Mouse (Mus musculus): ENCODE measurements around the gene Znrf1.

GRCm38 (mm10) chr8:111653524-111653923 is 117.6 kb downstream of the Znrf1 start:
- TF ChIP-seq CTCF (IDR thresholded peaks at IDR 0.05; ENCODE audit: borderline replicate concordance, insufficient read depth, low read depth, low read length) (no peak), POLR2A (IDR thresholded peaks at IDR 0.05; ENCODE audit: borderline replicate concordance, insufficient read depth, low read length) (no peak)
